Mouse (Mus musculus) frontal cortex, postnatal 10 days (tissue): Measurements from ENCODE around the gene Hoxa9.
A peak's percentile ranks its signal among the peaks of the same experiment; 100 is the strongest.

Source experiments
- DNase-seq, 2 experiments: peaks; one replicate each; pipeline ENCODE4 v3.0.0; 2022; ENCODE audit warnings: low spot score in 2 of 2, mixed read lengths in 1 of 2

The Hoxa9 gene

DNA sequence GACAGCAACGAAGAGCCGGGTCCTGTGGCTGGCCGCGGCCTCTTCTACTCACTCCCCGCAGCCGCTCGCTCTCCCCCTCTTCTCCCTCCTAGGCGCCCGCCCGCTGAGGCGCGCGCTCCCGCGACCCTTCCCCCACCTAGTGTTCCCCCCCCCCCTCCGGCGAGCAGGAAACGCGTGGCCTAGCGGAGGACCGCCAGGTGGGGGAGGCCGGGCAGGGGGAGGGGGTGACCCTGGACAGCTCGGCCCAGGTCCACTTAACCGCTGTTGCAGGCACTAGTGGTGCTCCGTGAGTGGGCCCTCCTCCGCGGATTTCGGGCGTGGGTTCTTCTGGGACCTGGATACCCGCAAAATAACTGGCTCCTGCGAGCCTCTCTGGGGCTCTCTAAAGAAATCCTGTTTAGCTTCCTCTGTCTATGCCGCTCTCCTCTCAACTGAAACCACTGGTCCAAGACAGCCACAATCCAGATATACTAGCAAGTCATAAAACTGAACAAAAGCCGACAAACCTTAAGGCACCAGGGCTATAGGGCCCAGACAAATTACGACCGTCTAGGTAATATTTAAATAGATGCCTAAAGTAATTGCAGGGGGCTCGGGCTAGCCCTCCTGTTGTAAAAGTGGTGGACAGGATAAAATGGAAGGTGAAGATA is at the start of gene Hoxa9:
TSS of gene Hoxa9 (minus strand) at position 574 of the 650 bp plus-strand sequence.
- DNase-seq = no peak

GRCm38 (mm10) chr6:52276920-52277319 is 46.0 kb upstream of the Hoxa9 start:
- no peak for DNase-seq

GRCm38 (mm10) chr6:52276382-52276781 is 45.5 kb upstream of the Hoxa9 start:
- DNase-seq = no peak

GRCm38 (mm10) chr6:52275563-52276280 is 44.8 kb upstream of the Hoxa9 start:
- DNase-seq = no peak

DNA sequence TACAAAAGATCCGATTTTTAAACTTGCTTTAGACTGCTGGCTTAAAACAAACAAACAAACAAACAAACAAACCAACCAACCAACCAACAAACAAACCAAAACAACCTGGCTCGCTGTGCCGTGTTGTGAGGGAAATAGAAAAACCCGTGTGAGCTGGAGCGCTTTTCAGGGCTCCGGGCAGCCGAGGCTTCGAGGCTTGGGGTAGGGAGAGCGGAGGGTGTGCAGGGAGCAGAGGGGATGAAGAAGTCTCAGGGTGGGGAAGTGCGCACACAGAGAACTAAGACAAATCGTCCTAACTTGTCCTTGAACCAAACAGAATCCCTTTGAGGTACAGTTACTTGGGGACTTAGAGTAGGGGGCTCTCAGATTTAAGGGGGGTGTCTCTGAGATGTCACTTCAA is 43.7 kb upstream of the Hoxa9 start:
- no peak for DNase-seq

DNA sequence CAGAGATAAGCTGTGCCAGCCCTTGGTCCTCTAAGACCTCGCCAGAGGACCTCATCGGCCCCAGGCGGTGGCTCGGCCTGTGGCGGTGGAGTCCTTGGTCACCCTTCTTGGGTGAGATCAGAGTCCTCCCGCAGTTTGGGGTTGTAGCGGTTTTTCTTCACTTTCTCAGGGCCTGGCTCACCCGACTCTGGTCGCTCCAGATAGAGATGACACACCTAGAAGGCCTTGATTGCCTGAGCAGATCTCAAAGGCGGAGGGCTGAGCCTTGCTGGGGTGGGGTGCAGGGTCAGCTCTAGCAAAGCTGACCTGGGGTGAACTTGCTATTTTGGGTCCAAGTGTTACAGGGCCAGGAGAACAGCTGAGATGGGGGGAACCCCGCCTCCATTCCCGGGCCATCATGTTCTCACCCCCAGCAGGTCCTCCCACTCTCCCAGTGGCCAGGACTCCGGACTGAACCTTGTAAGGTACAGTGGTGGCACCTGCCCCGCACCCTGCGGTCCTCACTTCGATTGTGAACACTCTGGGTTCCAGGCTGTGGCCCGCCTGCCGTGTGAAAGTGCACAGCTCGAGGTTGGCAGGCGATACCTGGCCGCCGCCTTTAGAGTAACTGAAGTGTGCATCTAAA is 42.9 kb upstream of the Hoxa9 start:
- DNase-seq = no peak

DNA sequence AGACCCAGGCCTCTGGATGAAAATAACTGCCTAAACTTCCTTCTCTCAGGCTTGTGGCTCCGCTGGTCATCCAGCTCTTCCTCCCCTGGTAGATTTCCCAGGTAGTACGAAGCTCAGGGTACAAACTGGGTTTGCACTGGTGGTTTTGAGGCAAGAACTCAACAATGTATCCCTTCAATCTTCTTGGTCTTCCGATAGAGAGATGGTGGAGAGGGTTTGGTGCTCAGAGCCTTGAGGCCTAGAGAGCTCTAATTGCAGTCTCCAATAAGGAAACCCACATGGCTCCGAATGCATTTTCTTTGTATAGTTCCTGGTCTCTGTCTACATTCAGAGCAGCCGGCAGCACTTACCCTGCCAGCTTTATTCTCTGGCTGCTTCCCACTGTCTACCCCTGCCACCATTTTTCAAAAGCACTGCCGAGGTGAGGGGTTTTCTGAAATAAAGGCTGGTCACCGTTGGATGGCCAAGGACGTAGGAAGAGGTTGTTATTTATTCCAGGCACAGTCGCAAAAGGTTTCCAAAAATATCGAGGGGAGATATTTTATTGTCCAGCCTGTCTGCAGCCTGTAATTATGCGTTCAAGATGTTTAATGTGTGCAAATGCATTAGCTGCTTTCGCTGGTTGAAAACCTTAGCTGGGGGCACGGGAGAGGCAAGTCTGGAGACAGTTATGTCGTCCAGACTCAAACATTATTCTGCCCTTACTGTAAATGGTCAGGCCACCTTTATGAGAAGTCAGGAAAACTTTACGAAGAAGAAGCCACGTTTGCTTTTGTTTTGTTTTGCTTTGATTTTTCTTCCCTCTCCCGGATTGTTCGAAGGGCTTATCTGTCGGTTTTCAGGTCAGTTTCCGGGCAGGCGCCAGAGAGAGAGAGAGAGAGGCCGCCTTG is 42.1 kb upstream of the Hoxa9 start:
- DNase-seq = no peak

- DNase-seq = peak in 1 of 2 experiments; percentile 46
These were observed 39.9 kb upstream of the Hoxa9 start for GRCm38 (mm10) chr6:52270494-52271480.

DNA sequence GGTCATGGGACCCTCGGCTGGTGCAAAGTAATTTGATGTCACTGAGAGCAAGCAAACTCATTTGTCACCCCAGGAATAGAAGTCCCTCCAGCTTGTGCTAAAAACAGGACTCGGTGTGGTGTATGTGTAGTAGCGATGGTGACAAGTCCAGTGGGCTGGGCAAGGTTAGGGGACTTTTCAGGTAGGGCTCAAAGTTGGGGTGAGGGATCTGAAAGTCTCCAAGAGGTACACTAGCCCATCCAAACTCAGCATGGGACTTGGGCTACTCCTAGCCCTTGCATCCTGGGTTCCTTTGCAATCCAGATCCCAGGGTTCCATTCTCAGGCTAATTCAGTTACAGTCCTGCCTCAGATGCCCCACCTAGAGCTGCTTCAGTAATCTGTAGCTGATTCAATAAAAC is 37.9 kb upstream of the Hoxa9 start:
- DNase-seq = no peak

GRCm38 (mm10) chr6:52268341-52268740 is 37.5 kb upstream of the Hoxa9 start:
- no peak for DNase-seq

GRCm38 (mm10) chr6:52267691-52268090 is 36.8 kb upstream of the Hoxa9 start:
- DNase-seq = no peak

DNA sequence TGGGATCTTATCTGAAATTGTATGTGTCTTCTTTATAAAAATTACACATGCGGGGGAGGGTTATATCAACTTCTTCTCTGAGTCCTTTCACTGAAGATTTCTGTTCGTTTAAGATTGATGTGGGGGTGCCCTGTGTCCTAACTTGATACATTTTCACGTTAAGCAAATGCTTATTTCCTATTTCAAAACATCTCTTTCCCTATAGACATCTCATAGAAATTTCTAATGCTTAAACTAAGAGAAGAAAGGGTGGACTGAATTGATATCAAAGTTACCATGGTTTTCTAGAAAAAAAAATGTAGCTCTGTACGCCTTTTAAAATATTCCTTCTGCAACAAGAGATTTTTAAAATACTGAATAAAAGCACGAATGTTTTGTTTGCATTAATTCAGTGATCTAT is 36.3 kb upstream of the Hoxa9 start:
- DNase-seq = no peak

DNA sequence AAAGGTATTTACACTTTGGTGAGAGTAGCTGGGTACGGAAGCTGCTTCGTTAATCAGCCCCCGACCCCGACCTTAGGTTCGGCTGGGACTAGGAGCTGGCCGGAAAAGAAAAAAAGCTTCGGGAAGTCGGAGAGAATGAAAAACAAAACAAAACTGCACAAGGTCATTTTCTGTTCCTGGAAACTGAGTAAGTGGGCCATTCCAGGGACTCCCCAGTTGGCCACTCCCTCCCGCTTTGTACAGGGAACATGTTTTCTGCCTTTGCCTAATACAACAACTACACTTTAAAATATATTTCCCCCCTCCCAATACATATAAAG is 35.7 kb upstream of the Hoxa9 start:
- no peak for DNase-seq

DNA sequence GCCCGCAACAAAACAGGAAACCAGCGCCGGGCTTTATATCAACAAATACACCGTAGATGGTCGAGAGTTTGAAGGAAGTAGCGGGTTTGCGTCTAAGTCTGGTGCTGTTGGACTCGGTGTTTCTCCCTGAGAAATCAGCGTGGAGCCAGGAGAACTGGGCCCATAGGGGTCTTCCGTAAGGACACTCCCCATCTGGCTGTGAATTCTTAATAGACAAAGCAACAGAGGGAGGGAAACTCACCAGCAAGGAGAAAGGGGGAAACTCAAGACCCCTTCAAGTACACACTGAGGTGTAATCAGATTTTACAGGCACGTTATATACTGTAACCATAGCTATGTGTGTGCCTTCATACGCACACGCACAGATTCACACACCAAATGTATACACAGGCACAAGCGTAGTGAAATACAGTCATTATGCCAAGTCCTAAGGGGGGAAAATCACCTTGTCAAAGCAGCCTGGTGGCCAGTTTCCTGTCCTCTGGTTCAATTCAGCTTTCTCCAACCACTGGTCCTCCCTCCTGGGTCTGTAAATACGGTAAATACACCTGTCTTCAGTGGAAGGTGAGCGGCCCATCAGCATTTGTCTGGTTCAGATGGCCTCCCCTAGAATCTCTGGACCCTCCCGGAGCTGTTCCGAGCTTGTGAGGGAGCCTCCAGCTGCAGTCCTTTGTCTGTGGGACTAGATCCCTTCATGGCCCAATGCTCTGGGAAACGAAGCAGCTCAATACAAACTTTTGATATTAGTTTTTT is 35.2 kb upstream of the Hoxa9 start:
- no peak for DNase-seq

DNA sequence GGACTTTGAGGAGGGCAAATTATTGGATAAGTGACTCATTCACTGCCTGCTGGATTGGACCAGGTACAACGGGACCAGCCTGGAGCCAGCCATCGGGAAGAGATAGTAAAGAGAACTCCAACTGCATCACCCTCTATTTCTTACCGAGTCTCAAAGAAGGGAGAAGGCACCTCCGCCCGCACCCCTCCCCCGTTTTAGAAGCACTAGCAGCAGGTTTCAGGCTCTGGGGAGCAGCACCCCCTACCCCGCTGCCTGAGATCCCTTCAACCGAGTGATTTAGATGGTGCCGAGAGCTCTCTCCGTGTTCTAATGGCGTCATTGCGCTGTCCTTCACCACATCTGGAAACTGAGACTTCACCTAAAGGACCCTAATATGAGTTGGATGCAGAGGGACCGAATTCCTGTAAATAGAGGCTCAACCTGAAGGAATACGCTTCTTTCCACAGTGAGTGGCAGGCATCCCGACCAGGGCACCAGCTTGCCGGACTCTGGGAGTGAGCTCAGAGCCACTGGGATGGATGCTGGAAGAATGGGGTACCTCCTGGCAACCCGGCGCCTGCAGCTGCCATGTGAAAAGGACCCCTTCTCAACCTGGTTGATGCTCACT is 34.5 kb upstream of the Hoxa9 start:
- no peak for DNase-seq

DNA sequence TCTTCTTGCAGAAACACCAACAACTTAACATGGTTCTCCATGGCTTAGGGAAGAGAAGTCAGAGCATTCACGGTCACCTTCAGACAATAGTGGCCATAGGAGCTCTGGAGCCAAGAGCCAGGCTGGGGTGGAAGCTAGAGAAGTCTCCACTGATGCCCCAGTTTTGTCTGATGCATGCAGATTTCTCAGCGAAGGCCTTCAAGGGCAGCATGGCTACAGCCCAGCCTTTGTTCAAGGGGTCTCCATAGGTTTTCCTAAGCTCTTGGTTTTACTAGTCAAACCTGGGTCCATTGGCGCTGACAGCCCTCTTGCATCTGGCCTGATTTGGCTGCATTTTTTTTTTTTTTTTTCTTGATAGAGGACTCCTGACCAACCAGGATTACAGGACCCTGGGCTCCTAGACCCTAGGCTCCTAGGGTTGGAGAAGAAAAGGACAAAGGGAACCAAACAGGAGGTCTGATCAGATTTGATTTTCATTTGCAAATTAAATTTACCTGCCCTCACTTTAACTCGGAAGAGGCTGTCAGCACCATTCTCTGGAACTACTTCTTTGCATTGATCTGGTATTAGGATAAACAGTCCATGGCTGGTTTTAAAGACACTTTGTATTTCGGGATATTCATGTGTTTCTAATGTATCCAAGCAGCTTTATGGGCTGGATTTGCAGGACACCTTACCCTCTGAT is 33.4 kb upstream of the Hoxa9 start:
- no peak for DNase-seq

DNA sequence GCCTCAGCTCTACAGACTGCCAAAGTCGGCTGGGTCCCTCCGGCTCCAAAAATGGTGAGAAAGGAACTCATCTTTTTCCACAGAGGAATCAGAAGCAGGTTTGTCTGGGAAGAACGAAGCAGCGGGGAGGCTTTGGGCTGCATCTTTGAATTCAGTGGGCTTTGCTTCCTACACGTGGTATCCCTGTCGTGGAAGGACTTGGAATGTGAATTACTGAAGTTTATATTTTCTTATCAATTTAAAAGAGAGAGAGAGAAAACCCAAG is 32.4 kb upstream of the Hoxa9 start:
- no peak for DNase-seq

- DNase-seq = no peak
These were observed 31.8 kb upstream of the Hoxa9 start for GRCm38 (mm10) chr6:52262463-52263320.
